8 mouse cellular contexts compared by ENCODE assay signal in genomic region chr3:131271157-131271556, GRCm38 (mm10). TPM values are rescaled to one million over a fixed set of nuclear protein-coding genes. Genes with fewer than 3 reads are reported as not detected.
A peak's percentile ranks its signal among the peaks of the same experiment; 100 is the strongest.
DNase-seq lines count a peak whose midpoint lies in the region; ATAC-seq and TF ChIP-seq lines count a peak whose summit lies in the region.

No protein-coding gene starts in this region.

- H3K9me3 ChIP-seq in embryonic facial prominence, embryonic 11.5 days (replicated peaks; ENCODE audit: control insufficient read depth, low read length), result no peaks in the 10 kb centered on the region
- H3K9me3 ChIP-seq in heart, embryonic 14.5 days (ENCODE audit: control insufficient read depth, low read length), result no peaks in the 10 kb centered on the region
- no peaks in the 10 kb centered on the region for H3K9me3 ChIP-seq in kidney, postnatal 0 days (replicated peaks; ENCODE audit: low read length)

- peak overlapping the region; percentile 85; the same call in 1 of the 2 replicates for H3K27ac ChIP-seq in left cerebral cortex, adult 2 months
- no peak overlapping the region for H3K27ac ChIP-seq in embryonic facial prominence, embryonic 11.5 days (replicated peaks; ENCODE audit: low read depth, low read length)
- H3K27ac ChIP-seq in heart, embryonic 14.5 days (replicated peaks in 1 of 2; ENCODE audit: control insufficient read depth in 1 of 2, insufficient read depth in 1 of 2, low read depth in 2 of 2, low read length in 2 of 2), result peak overlapping the region; percentile 85 to 90
- peak overlapping the region; percentile 87 for H3K27ac ChIP-seq in kidney, postnatal 0 days

- DNase-seq in left cerebral cortex, adult 2 months (ENCODE audit: extremely low spot score in 1 of 2, low spot score in 2 of 2), result no peak
- no peak for DNase-seq in left cerebral cortex, postnatal 14 days (ENCODE audit: low spot score in 2 of 2)
- DNase-seq in embryonic facial prominence, embryonic 11.5 days (ENCODE audit: low spot score), result peak; percentile 68
- peak; percentile 79 for DNase-seq in kidney, postnatal 0 days (ENCODE audit: low spot score)
- peak; percentile 73 to 74 for DNase-seq in lung, postnatal 4 days
- peak; percentile 25 to 43 for DNase-seq in spleen, postnatal 10 days (ENCODE audit: low spot score in 2 of 2)
- no peak for DNase-seq in cerebellum, postnatal 4 days (ENCODE audit: low spot score in 2 of 2)

- peak; percentile 22 for TF ChIP-seq CTCF in left cerebral cortex, adult 2 months (IDR thresholded peaks at IDR 0.05)
- TF ChIP-seq CTCF in kidney, postnatal 0 days (IDR thresholded peaks at IDR 0.05; ENCODE audit: low read depth), result peak; percentile 46; the same call in 1 of the 2 replicates

- peak overlapping the region; percentile 70; the same call in 1 of the 2 replicates for H3K9ac ChIP-seq in embryonic facial prominence, embryonic 11.5 days (replicated peaks; ENCODE audit: low read length)
- H3K9ac ChIP-seq in heart, embryonic 14.5 days (ENCODE audit: low read length), result peak overlapping the region; percentile 90
- H3K9ac ChIP-seq in kidney, postnatal 0 days (ENCODE audit: low read depth, low read length), result peak overlapping the region; percentile 76

- H3K4me1 ChIP-seq in embryonic facial prominence, embryonic 11.5 days (ENCODE audit: control insufficient read depth, insufficient read depth, low read length), result no peaks in the 10 kb centered on the region
- peaks cover 14 to 44% of the 10 kb centered on the region in 2 experiments for H3K4me1 ChIP-seq in heart, embryonic 14.5 days (ENCODE audit: control insufficient read depth in 2 of 2, insufficient read depth in 2 of 2, low read length in 2 of 2)
- H3K4me1 ChIP-seq in kidney, postnatal 0 days (replicated peaks; ENCODE audit: insufficient read depth, low read length), result peaks cover 9% of the 10 kb centered on the region

- peak overlapping the region; percentile 69 for H3K4me2 ChIP-seq in embryonic facial prominence, embryonic 11.5 days (ENCODE audit: low read depth, low read length)
- H3K4me2 ChIP-seq in heart, embryonic 14.5 days (ENCODE audit: low read length), result peak overlapping the region; percentile 80
- H3K4me2 ChIP-seq in kidney, postnatal 0 days (ENCODE audit: low read length), result peak overlapping the region; percentile 68

- no peaks in the 10 kb centered on the region for H3K27me3 ChIP-seq in embryonic facial prominence, embryonic 11.5 days (ENCODE audit: control insufficient read depth, insufficient read depth, low read length)
- no peaks in the 10 kb centered on the region for H3K27me3 ChIP-seq in heart, embryonic 14.5 days (ENCODE audit: control insufficient read depth, insufficient read depth, low read length)
- no peaks in the 10 kb centered on the region for H3K27me3 ChIP-seq in kidney, postnatal 0 days (ENCODE audit: insufficient read depth, low read length)

- no peaks in the 10 kb centered on the region for H3K36me3 ChIP-seq in embryonic facial prominence, embryonic 11.5 days (replicated peaks; ENCODE audit: control insufficient read depth, insufficient read depth, low read depth, low read length)
- H3K36me3 ChIP-seq in heart, embryonic 14.5 days (ENCODE audit: control insufficient read depth, insufficient read depth, low read length), result peaks cover 12% of the 10 kb centered on the region; the same call in 1 of the 2 replicates
- H3K36me3 ChIP-seq in kidney, postnatal 0 days (ENCODE audit: insufficient read depth, low read length), result no peaks in the 10 kb centered on the region

- ATAC-seq in embryonic facial prominence, embryonic 11.5 days (replicated peaks; ENCODE audit: insufficient number of reproducible peaks, low FRiP score, low TSS enrichment, low read depth), result no peak
- ATAC-seq in heart, embryonic 14.5 days (ENCODE audit: insufficient number of reproducible peaks, insufficient read depth, low FRiP score, low read depth), result peak; percentile 48; the same call in 1 of the 2 replicates
- ATAC-seq in kidney, postnatal 0 days (replicated peaks; ENCODE audit: low FRiP score, low read depth), result peak; percentile 69

- peak overlapping the region; percentile 74 for H3K4me3 ChIP-seq in left cerebral cortex, adult 2 months
- peak overlapping the region; percentile 69 for H3K4me3 ChIP-seq in embryonic facial prominence, embryonic 11.5 days (ENCODE audit: low read depth, low read length)
- H3K4me3 ChIP-seq in heart, embryonic 14.5 days (ENCODE audit: control insufficient read depth in 1 of 2, insufficient read depth in 1 of 2, low read depth in 1 of 2, low read length in 2 of 2), result peak overlapping the region; percentile 81 to 89
- H3K4me3 ChIP-seq in kidney, postnatal 0 days (replicated peaks; ENCODE audit: low read depth, low read length), result peak overlapping the region; percentile 83

- 9% methylated on average over 8 of the region's 8 CpGs for WGBS in embryonic facial prominence, embryonic 11.5 days
- WGBS in heart, embryonic 14.5 days, result 2% methylated on average over 8 of the region's 8 CpGs
- 5% methylated on average over 8 of the region's 8 CpGs for WGBS in kidney, postnatal 0 days

- intact Hi-C loops in left cerebral cortex, adult 2 months (cut with DNase I), result no loop called here
- intact Hi-C loops in left cerebral cortex, postnatal 14 days (cut with DNase I), result no loop called here

RNA-seq across cellular contexts. Expression of gene Hadh, which starts 0.7 kb away (rescaled TPM):
- 10 to 100 TPM; 17.8 to 19.8 TPM for total RNA-seq in left cerebral cortex, adult 2 months (2021)
- total RNA-seq in left cerebral cortex, postnatal 14 days (2021), result 10 to 100 TPM; 20.0 to 22.5 TPM
- polyA plus RNA-seq in embryonic facial prominence, embryonic 11.5 days (2014; fragmentation: Nextera tagmentation; extraction: Ambion mirVana), result 107 and 116 TPM in 2 replicates
- polyA plus RNA-seq in heart, embryonic 14.5 days (2014; fragmentation: Nextera tagmentation; extraction: Ambion mirVana), result 194 and 198 TPM in 2 replicates
- polyA plus RNA-seq in kidney, postnatal 0 days (2015; fragmentation: Nextera tagmentation; extraction: Ambion mirVana), result 173 and 196 TPM in 2 replicates

RNA-seq across cellular contexts. Expression of gene Cyp2u1, which starts 31.9 kb away (rescaled TPM):
- total RNA-seq in left cerebral cortex, adult 2 months (2021), result 10 to 100 TPM; 16.0 to 17.3 TPM
- 10 to 100 TPM; 14.0 to 17.4 TPM for total RNA-seq in left cerebral cortex, postnatal 14 days (2021)
- polyA plus RNA-seq in embryonic facial prominence, embryonic 11.5 days (2014; fragmentation: Nextera tagmentation; extraction: Ambion mirVana), result 1.4 and 2.4 TPM in 2 replicates
- 13.2 and 13.3 TPM in 2 replicates for polyA plus RNA-seq in heart, embryonic 14.5 days (2014; fragmentation: Nextera tagmentation; extraction: Ambion mirVana)
- polyA plus RNA-seq in kidney, postnatal 0 days (2015; fragmentation: Nextera tagmentation; extraction: Ambion mirVana), result 5.5 and 8.5 TPM in 2 replicates

Comparison
In these comparisons a context has a peak if more than half of its experiments do, and no peak if none do; other contexts are left out.
1. DNase-seq: peak in embryonic facial prominence, embryonic 11.5 days (single experiment), kidney, postnatal 0 days (single experiment), lung, postnatal 4 days (2 of 2) and spleen, postnatal 10 days (2 of 2); none in left cerebral cortex, adult 2 months (0 of 2), left cerebral cortex, postnatal 14 days (0 of 2) and cerebellum, postnatal 4 days (0 of 2).
2. Peak in every context shown above with its lines, with median percentiles within 50 percentile points of each other: H3K4me3 ChIP-seq, H3K4me2 ChIP-seq and H3K9ac ChIP-seq.